Mouse (Mus musculus) embryonic facial prominence, embryonic 12.5 days (tissue): ENCODE data around the gene Slc16a2. TPM values are rescaled to one million over a fixed set of nuclear protein-coding genes. Genes with fewer than 3 reads are reported as not detected.
A peak's percentile ranks its signal among the peaks of the same experiment; 100 is the strongest.

Experiments
- ATAC-seq: fragments of 200-750 bp; cut with Nextera tagmentation; 2 replicates; pipeline ENCODE4 v1.8.0; 2017; ENCODE audit not compliant: insufficient number of reproducible peaks, insufficient read depth, low FRiP score, low TSS enrichment
- H3K27ac ChIP-seq: fragments of 300-500 bp; sonication (generic); 2 replicates; pipeline ENCODE4 v1.5.1; 2016; ENCODE audit warnings: mild to moderate bottlenecking
- H3K27me3 ChIP-seq: fragments of 300-500 bp; sonication (generic); 2 replicates; pipeline ENCODE4 v1.6.1; 2016; ENCODE audit warnings: mild to moderate bottlenecking, moderate library complexity
- H3K36me3 ChIP-seq: fragments of 300-500 bp; sonication (generic); 2 replicates; pipeline ENCODE4 v1.6.1; 2016; ENCODE audit warnings: mild to moderate bottlenecking
- H3K4me1 ChIP-seq: fragments of 300-500 bp; sonication (generic); 2 replicates; pipeline ENCODE4 v1.6.1; 2016
- H3K4me2 ChIP-seq: fragments of 300-500 bp; sonication (generic); replicated peaks from 2 replicates; pipeline ENCODE4 v1.6.1; 2016; ENCODE audit warnings: mild to moderate bottlenecking, moderate library complexity
- H3K4me3 ChIP-seq: fragments of 300-500 bp; sonication (generic); 2 replicates; pipeline ENCODE4 v1.5.1; 2016; ENCODE audit warnings: mild to moderate bottlenecking
- H3K9ac ChIP-seq: fragments of 300-500 bp; sonication (generic); 2 replicates; pipeline ENCODE4 v1.6.1; 2016; ENCODE audit warnings: mild to moderate bottlenecking, moderate library complexity
- H3K9me3 ChIP-seq: fragments of 300-500 bp; sonication (generic); 2 replicates; pipeline ENCODE4 v1.6.1; 2016; ENCODE audit warnings: mild to moderate bottlenecking, moderate library complexity
- WGBS: fragments of 180-500 bp; shearing (Covaris S2); methylation state at CpG from one replicate; pipeline ENCODE4 v1.1.7; 2016; 5-methylcytosine and 5-hydroxymethylcytosine counted together
- polyA plus RNA-seq: library from polyadenylated mRNA; unstranded; fragments of >200 nt; fragmentation: Nextera tagmentation; extraction: Ambion mirVana; gene quantifications from 2 replicates; pipeline ENCODE4 v1.2.1, GENCODE M21; 2016

Gene Slc16a2
- polyA plus RNA-seq, 1 experiment from 2014 or later = 13.4 TPM

DNA sequence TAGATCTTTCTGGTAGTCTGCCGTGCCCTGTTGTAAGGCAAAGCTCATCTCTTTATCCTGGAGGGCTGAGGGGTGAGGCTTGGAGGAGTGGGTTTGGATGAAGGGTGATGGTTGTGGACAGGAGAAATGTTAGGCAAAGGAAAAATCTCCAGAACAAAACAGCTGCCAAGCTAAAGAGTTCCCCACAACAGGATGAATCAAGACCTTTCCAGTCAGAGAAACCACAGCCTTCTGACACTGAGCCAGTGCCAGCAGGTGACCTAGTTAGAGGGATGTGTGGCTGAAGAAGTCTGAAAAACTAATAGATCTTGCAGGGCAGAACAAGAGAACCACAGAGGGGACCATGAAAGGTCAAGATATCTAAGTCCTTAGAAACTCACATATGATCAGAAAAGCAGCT lies 24.8 kb downstream of the Slc16a2 start:
- no peaks in the 10 kb centered on the region for H3K4me1 ChIP-seq
- 89% methylated on average over 1 of the region's 1 CpGs for WGBS
- no peaks in the 10 kb centered on the region for H3K36me3 ChIP-seq
- H3K4me2 ChIP-seq = no peak overlapping the region
- peaks cover 22% of the 10 kb centered on the region; the same call in 1 of the 2 replicates for H3K27me3 ChIP-seq
- no peak overlapping the region for H3K9ac ChIP-seq
- no peak overlapping the region for H3K4me3 ChIP-seq
- no peaks in the 10 kb centered on the region for H3K9me3 ChIP-seq
- ATAC-seq = no peak
- no peak overlapping the region for H3K27ac ChIP-seq

DNA sequence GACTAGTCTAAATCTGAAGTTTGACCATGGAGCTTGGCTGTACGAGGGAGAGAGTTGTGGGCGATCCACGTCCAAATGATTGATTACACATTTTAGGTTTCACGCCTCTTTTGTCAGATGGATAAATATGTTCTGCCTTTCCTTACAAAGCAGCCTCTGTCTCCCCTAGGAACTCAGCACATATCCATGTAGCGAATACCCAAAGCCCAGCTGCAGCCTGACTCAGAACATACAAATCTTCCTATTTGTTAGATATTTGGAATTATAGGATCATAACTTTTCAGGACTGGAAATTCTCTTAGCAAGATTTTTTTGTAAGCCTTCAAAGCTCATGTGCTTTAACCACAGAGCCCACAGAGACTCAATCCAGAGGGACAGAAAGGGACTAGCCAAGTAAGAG lies 26.3 kb downstream of the Slc16a2 start:
- H3K36me3 ChIP-seq = no peaks in the 10 kb centered on the region
- H3K9me3 ChIP-seq = no peaks in the 10 kb centered on the region
- H3K4me3 ChIP-seq = no peak overlapping the region
- no peak for ATAC-seq
- H3K4me2 ChIP-seq = no peak overlapping the region
- no peak overlapping the region for H3K27ac ChIP-seq
- H3K27me3 ChIP-seq = peaks cover 23% of the 10 kb centered on the region; the same call in 1 of the 2 replicates
- H3K9ac ChIP-seq = no peak overlapping the region
- 76% methylated on average over 5 of the region's 5 CpGs for WGBS
- H3K4me1 ChIP-seq = no peaks in the 10 kb centered on the region

DNA sequence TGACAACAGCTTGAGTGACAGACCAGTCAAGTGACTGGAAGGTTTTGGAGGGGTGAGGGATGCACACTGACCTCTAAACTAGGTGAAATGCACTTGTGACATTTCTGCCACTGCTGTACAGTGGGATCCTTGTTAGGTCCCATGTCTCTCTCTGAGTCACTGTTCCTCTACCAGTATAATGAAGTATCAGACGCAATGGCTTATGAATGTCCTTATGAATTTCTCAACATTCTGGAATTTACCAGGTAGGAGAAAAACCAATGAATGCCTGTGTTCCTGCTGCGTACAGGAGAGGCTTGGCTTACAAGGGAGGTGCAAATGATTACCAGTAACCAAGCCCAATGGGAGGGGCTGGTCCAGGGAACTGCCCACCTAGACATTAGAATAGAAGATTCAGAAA lies 30.5 kb downstream of the Slc16a2 start:
- WGBS = 88% methylated on average over 2 of the region's 2 CpGs
- Histone ChIP-seq H3K9ac (no peak overlapping the region), H3K36me3 (no peaks in the 10 kb centered on the region), H3K4me1 (no peaks in the 10 kb centered on the region), H3K9me3 (no peaks in the 10 kb centered on the region), H3K4me3 (no peak overlapping the region), H3K27ac (no peak overlapping the region), H3K27me3 (peaks cover 18% of the 10 kb centered on the region; the same call in 1 of the 2 replicates), H3K4me2 (no peak overlapping the region)
- ATAC-seq = no peak

DNA sequence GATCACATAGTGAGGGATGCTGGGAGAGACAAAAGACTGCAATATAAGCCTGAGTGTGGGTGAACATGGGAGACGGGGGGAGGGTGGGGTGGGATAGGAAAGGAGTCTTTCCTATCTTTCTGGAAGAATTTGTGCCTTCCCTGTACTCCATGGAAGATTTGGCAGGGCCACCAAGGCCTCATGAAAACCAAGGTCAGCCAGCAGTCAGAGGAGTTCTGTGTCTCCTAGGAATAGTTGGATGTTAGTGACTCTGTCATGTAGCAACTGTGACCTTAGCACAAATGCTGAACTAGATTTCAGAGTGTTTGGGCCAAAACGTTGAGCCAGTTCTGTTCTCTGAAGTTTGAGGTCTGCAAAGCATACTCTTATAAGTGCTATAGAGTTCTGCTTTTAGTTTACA lies 36.1 kb downstream of the Slc16a2 start:
- Histone ChIP-seq H3K36me3 (no peaks in the 10 kb centered on the region), H3K9ac (no peak overlapping the region), H3K4me2 (no peak overlapping the region), H3K4me3 (no peak overlapping the region), H3K9me3 (no peaks in the 10 kb centered on the region), H3K4me1 (no peaks in the 10 kb centered on the region), H3K27ac (no peak overlapping the region), H3K27me3 (peaks cover 3% of the 10 kb centered on the region; the same call in 1 of the 2 replicates)
- 60% methylated on average over 2 of the region's 2 CpGs for WGBS
- ATAC-seq = no peak

- Histone ChIP-seq H3K9ac (no peak overlapping the region), H3K4me1 (no peaks in the 10 kb centered on the region), H3K27ac (no peak overlapping the region), H3K9me3 (no peaks in the 10 kb centered on the region), H3K4me2 (no peak overlapping the region), H3K27me3 (peaks cover 29% of the 10 kb centered on the region), H3K36me3 (no peaks in the 10 kb centered on the region), H3K4me3 (no peak overlapping the region)
- ATAC-seq = no peak
Measured at GRCm38 (mm10) chrX:103776412-103776811, 45.4 kb downstream of the Slc16a2 start.

DNA sequence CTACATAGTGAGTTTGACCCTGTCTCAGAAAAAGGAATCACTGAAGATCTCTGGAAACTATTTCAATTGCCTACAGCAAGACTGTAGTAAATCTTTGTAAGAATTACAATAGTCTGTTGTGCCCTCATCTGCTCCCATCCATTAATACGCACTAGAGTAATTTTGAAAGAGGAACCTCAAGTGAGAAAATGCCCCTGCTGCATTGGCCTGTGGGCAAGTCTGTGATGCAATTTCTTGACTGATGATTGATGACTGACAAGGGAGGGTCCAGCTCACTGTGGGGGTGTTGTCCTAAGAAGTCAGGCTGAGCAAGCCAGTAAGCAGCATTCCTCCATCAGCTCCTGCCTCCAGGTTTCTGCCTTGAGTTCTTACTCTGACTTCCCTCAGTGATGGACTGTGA lies 75.6 kb downstream of the Slc16a2 start:
- Histone ChIP-seq H3K4me1 (peaks cover 3% of the 10 kb centered on the region; the same call in 1 of the 2 replicates), H3K9me3 (no peaks in the 10 kb centered on the region), H3K4me2 (no peak overlapping the region), H3K36me3 (no peaks in the 10 kb centered on the region), H3K27me3 (peaks cover 19% of the 10 kb centered on the region), H3K27ac (no peak overlapping the region), H3K4me3 (no peak overlapping the region), H3K9ac (no peak overlapping the region)
- no peak for ATAC-seq
- 92% methylated on average over 1 of the region's 1 CpGs for WGBS

DNA sequence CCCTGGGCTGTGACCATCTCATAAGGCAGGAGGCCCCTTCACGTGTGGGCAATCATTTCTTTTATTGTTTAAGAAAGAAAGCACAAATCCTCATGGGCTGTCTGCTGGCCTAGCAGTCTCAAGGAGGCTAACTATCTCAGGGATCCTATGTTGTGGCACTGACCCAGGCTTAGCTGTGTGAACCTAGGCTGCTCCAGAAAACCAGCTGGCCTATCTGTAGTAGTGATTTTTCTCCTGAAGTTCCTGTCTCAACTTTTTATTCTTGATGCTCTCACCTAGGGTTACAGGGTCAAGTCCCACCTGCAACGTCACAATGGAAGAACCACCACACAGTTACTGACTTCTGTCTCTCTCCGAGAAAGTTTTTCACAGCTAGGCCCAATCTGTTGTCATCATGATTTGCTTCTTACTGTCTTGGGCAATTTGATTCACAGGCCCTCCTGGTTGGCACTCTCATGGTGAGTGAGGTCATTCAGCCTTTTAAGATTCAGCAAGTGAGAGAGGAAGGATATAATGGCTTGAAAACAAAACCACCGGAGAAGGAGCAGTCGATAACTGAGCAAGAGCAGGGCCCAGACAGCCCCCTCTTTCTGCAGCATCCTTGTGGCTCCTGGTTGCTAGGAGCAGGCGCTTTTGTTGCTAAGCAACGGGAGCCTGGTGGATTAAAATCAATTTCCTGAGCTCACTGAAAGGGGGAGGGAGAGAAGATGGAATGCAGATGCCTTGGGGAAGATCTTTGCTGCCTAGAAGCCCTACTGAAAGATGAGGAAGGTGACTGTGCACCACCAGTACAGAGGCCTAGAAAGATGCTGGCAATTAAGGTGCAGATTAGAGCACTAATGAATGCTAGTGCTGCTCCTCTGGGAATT lies 77.4 kb downstream of the Slc16a2 start:
- H3K4me3 ChIP-seq = no peak overlapping the region
- H3K9me3 ChIP-seq = no peaks in the 10 kb centered on the region
- no peak overlapping the region for H3K9ac ChIP-seq
- no peaks in the 10 kb centered on the region for H3K36me3 ChIP-seq
- 39% methylated on average over 7 of the region's 7 CpGs for WGBS
- peak; percentile 81 for ATAC-seq
- no peak overlapping the region for H3K4me2 ChIP-seq
- peaks cover 23% of the 10 kb centered on the region for H3K27me3 ChIP-seq
- H3K4me1 ChIP-seq = peaks cover 4% of the 10 kb centered on the region; the same call in 1 of the 2 replicates
- H3K27ac ChIP-seq = no peak overlapping the region

DNA sequence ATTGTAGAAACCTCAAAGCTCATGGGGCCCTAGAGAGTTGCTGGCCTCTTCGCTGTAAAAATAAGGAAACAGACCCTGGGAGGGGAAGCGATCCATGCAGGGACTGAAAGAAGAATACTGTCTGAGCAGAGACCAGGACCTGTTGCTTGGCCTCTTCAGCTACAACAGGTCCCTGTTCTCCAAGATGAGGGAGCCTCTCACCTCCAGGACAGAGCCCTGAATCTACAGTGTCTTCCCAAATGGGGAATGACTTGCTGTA lies 79.8 kb downstream of the Slc16a2 start:
- Histone ChIP-seq H3K9me3 (no peaks in the 10 kb centered on the region), H3K4me1 (peaks cover 4% of the 10 kb centered on the region; the same call in 1 of the 2 replicates), H3K36me3 (no peaks in the 10 kb centered on the region), H3K9ac (no peak overlapping the region), H3K27me3 (peaks cover 30% of the 10 kb centered on the region), H3K27ac (no peak overlapping the region), H3K4me2 (no peak overlapping the region), H3K4me3 (no peak overlapping the region)
- no peak for ATAC-seq
- whole genome bisulfite sequencing = 66% methylated on average over 2 of the region's 2 CpGs

GRCm38 (mm10) chrX:103741215-103742056 lies 80.3 kb downstream of the Slc16a2 start:
- H3K4me1 ChIP-seq = peaks cover 4% of the 10 kb centered on the region; the same call in 1 of the 2 replicates
- no peak for ATAC-seq
- H3K9me3 ChIP-seq = no peaks in the 10 kb centered on the region
- H3K27me3 ChIP-seq = peaks cover 27% of the 10 kb centered on the region
- H3K36me3 ChIP-seq = no peaks in the 10 kb centered on the region
- 58% methylated on average over 7 of the region's 13 CpGs for WGBS
- H3K27ac ChIP-seq = no peak overlapping the region
- no peak overlapping the region for H3K4me2 ChIP-seq
- H3K9ac ChIP-seq = no peak overlapping the region
- no peak overlapping the region for H3K4me3 ChIP-seq

GRCm38 (mm10) chrX:103734041-103734625 lies 87.7 kb downstream of the Slc16a2 start:
- Histone ChIP-seq H3K4me2 (no peak overlapping the region), H3K4me1 (no peaks in the 10 kb centered on the region), H3K9me3 (no peaks in the 10 kb centered on the region), H3K9ac (no peak overlapping the region), H3K36me3 (no peaks in the 10 kb centered on the region), H3K27me3 (peaks cover 32% of the 10 kb centered on the region), H3K27ac (no peak overlapping the region), H3K4me3 (no peak overlapping the region)
- 76% methylated on average over 7 of the region's 7 CpGs for WGBS
- ATAC-seq = no peak

GRCm38 (mm10) chrX:103733091-103733490 lies 88.7 kb downstream of the Slc16a2 start:
- ATAC-seq = no peak
- H3K4me3 ChIP-seq = no peak overlapping the region
- H3K36me3 ChIP-seq = no peaks in the 10 kb centered on the region
- 81% methylated on average over 4 of the region's 4 CpGs for WGBS
- H3K4me2 ChIP-seq = no peak overlapping the region
- no peaks in the 10 kb centered on the region for H3K9me3 ChIP-seq
- H3K9ac ChIP-seq = no peak overlapping the region
- H3K27ac ChIP-seq = no peak overlapping the region
- peaks cover 33% of the 10 kb centered on the region for H3K27me3 ChIP-seq
- H3K4me1 ChIP-seq = no peaks in the 10 kb centered on the region
